Mouse (Mus musculus) ES-E14 (cell line): ENCODE results near the gene Zfp672. TPM values are rescaled to one million over a fixed set of nuclear protein-coding genes. Genes with fewer than 3 reads are reported as not detected.

ENCODE experiments used
- DNase-seq: peaks from one replicate; pipeline ENCODE4 v3.0.0-alpha.2; 2013; ENCODE audit warnings: low read depth, low spot score
- H3K27ac ChIP-seq: 2 replicates; pipeline ENCODE4 v1.5.1; 2012; ENCODE audit warnings: low read depth, mild to moderate bottlenecking, low read length, moderate library complexity, mixed read lengths; ENCODE audit not compliant: poor library complexity, insufficient read depth, severe bottlenecking
- H3K36me3 ChIP-seq: 2 replicates; pipeline ENCODE4 v1.6.1; 2012; ENCODE audit warnings: mild to moderate bottlenecking, low read length, moderate library complexity, mixed read lengths; ENCODE audit not compliant: control insufficient read depth, poor library complexity, insufficient read depth, severe bottlenecking
- H3K4me1 ChIP-seq, 2 experiments: fragments of 150-350 bp in 1 of 2; sonication (generic) in 1 of 2; 2 replicates each; pipeline ENCODE4 v1.6.1; 2012; ENCODE audit warnings: low read length in 2 of 2, mild to moderate bottlenecking in 1 of 2, mixed read lengths in 1 of 2; ENCODE audit not compliant: control insufficient read depth in 2 of 2, insufficient read depth in 2 of 2, poor library complexity in 1 of 2
- H3K4me3 ChIP-seq, 2 experiments: fragments of 150-350 bp in 1 of 2; sonication (generic) in 1 of 2; 2 replicates each; pipeline ENCODE4 v1.5.1; 2012; ENCODE audit warnings: low read length in 2 of 2, low read depth in 1 of 2, mild to moderate bottlenecking in 1 of 2, mixed read lengths in 1 of 2; ENCODE audit not compliant: insufficient read depth in 1 of 2, poor library complexity in 1 of 2, severe bottlenecking in 1 of 2
- H3K9ac ChIP-seq: 2 replicates; pipeline ENCODE4 v1.6.1; 2012; ENCODE audit warnings: low read depth, mild to moderate bottlenecking, low read length, mixed read lengths; ENCODE audit not compliant: poor library complexity, insufficient read depth, severe bottlenecking
- H3K9me3 ChIP-seq: fragments of 150-350 bp; sonication (generic); 2 replicates; pipeline ENCODE4 v1.6.1; 2012; ENCODE audit warnings: low read depth, mild to moderate bottlenecking, low read length; ENCODE audit not compliant: control insufficient read depth, insufficient read depth
- CHD2 ChIP-seq: IDR thresholded peaks from 2 replicates; pipeline ENCODE4 v1.6.1; 2014; ENCODE audit warnings: mild to moderate bottlenecking, low read depth, low read length, inconsistent platforms
- HCFC1 ChIP-seq: IDR thresholded peaks from 2 replicates; pipeline ENCODE4 v1.6.1; 2012; ENCODE audit warnings: low read length, inconsistent platforms, borderline replicate concordance; ENCODE audit not compliant: insufficient read depth
- MAFK ChIP-seq: IDR thresholded peaks from 2 replicates; pipeline ENCODE4 v1.6.1; 2014; ENCODE audit warnings: mild to moderate bottlenecking, low read depth, low read length, inconsistent platforms; ENCODE audit not compliant: insufficient read depth
- ZC3H11A ChIP-seq: IDR thresholded peaks from 2 replicates; pipeline ENCODE4 v1.6.1; 2012; ENCODE audit warnings: low read depth, mild to moderate bottlenecking, inconsistent platforms, low read length, borderline replicate concordance
- ZNF384 ChIP-seq: IDR thresholded peaks from 2 replicates; pipeline ENCODE4 v1.6.1; 2012; ENCODE audit warnings: low read depth, low read length, inconsistent platforms
- in situ Hi-C, 2 experiments: fragments of 600-800 bp; cut with MboI; formaldehyde crosslinking; loops; one replicate each; pipeline ENCODE4 v1.15.1; 2025; ENCODE audit warnings: low sequenced_read_pairs in 2 of 2, inconsistent platforms in 1 of 2; ENCODE audit not compliant: unreplicated experiment in 2 of 2
- total RNA-seq: library from RNA; depleted of rRNA; stranded (reverse); fragments of 300-350 nt; gene quantifications from 2 replicates; pipeline ENCODE4 v1.2.3, GENCODE M21; 2012; rRNA removed

Gene Zfp672
- total RNA-seq, 1 experiment, result 11.7 TPM

- no peak for DNase-seq
- H3K27ac ChIP-seq, result no peak overlapping the region
- H3K9ac ChIP-seq, result no peak overlapping the region
- no peaks in the 10 kb centered on the region for H3K36me3 ChIP-seq
- no peak for TF ChIP-seq CHD2
- TF ChIP-seq ZC3H11A, result no peak
- TF ChIP-seq MAFK, result no peak
- TF ChIP-seq HCFC1, result no peak
- no peak for TF ChIP-seq ZNF384
- H3K4me3 ChIP-seq, result no peak overlapping the region
- in situ Hi-C loops, result no loop called here
- no peaks in the 10 kb centered on the region for H3K4me1 ChIP-seq
- no peaks in the 10 kb centered on the region for H3K9me3 ChIP-seq
Observed at GRCm38 (mm10) chr11:58281970-58282496, 48.1 kb downstream of the Zfp672 start.

- in situ Hi-C loops, result no loop called here
- no peaks in the 10 kb centered on the region for H3K9me3 ChIP-seq
- no peaks in the 10 kb centered on the region for H3K36me3 ChIP-seq
- no peak for TF ChIP-seq ZC3H11A
- TF ChIP-seq HCFC1, result no peak
- TF ChIP-seq CHD2, result no peak
- no peak for TF ChIP-seq MAFK
- no peak for TF ChIP-seq ZNF384
- DNase-seq, result no peak
- no peak overlapping the region for H3K9ac ChIP-seq
- no peak overlapping the region for H3K27ac ChIP-seq
- H3K4me3 ChIP-seq, result no peak overlapping the region
- no peaks in the 10 kb centered on the region for H3K4me1 ChIP-seq
Observed at GRCm38 (mm10) chr11:58275756-58276155, 54.4 kb downstream of the Zfp672 start.

- TF ChIP-seq ZC3H11A (no peak), ZNF384 (no peak), CHD2 (no peak), HCFC1 (no peak), MAFK (no peak)
- H3K4me1 ChIP-seq, result no peaks in the 10 kb centered on the region
Observed at GRCm38 (mm10) chr11:58274572-58274971, 55.6 kb downstream of the Zfp672 start, which contains the start of gene 4930438A08Rik. TSS of gene 4930438A08Rik (plus strand) at chr11:58274799.

GRCm38 (mm10) chr11:58268285-58268684 lies 61.9 kb downstream of the Zfp672 start:
- TF ChIP-seq CHD2, result no peak
- no peak for TF ChIP-seq ZNF384
- TF ChIP-seq ZC3H11A, result no peak
- no peak for DNase-seq
- in situ Hi-C loops, result no loop called here

More at GRCm38 (mm10) chr11:58274572-58274971, 55.6 kb downstream of the Zfp672 start, which contains the start of gene 4930438A08Rik:
- no peaks in the 10 kb centered on the region for H3K36me3 ChIP-seq
- H3K9me3 ChIP-seq, result no peaks in the 10 kb centered on the region
- H3K4me3 ChIP-seq, result no peak within 1 kb of the TSS
- no peak within 1 kb of the TSS for H3K27ac ChIP-seq
- in situ Hi-C loops, result no loop called here
- H3K9ac ChIP-seq, result no peak within 1 kb of the TSS
- DNase-seq, result no peak

More at GRCm38 (mm10) chr11:58268285-58268684, 61.9 kb downstream of the Zfp672 start:
- H3K4me1 ChIP-seq, result no peaks in the 10 kb centered on the region
- H3K4me3 ChIP-seq, result no peak overlapping the region
- no peak overlapping the region; the same call in 1 of the 2 replicates for H3K9ac ChIP-seq
- H3K9me3 ChIP-seq, result no peaks in the 10 kb centered on the region
- H3K36me3 ChIP-seq, result no peaks in the 10 kb centered on the region
- H3K27ac ChIP-seq, result no peak overlapping the region

Other genes with a start within 250 kb of the Zfp672 start
- 0.58 and 0.90 TPM in 2 replicates for gene Gm12248, start 237.2 kb downstream of the Zfp672 start, total RNA-seq
- gene Cnot8, start 226.2 kb downstream of the Zfp672 start, total RNA-seq, result 55.4 and 60.6 TPM in 2 replicates
- gene Gemin5, start 161.8 kb downstream of the Zfp672 start, total RNA-seq, result 66.4 and 70.1 TPM in 2 replicates
- 52.9 and 71.0 TPM in 2 replicates for gene Mrpl22, start 158.7 kb downstream of the Zfp672 start, total RNA-seq
- gene Igtp, start 130.8 kb downstream of the Zfp672 start, total RNA-seq, result 2.5 and 4.4 TPM in 2 replicates
- gene Irgm2, start 130.7 kb downstream of the Zfp672 start, total RNA-seq, result 0.42 and 0.54 TPM in 2 replicates
- gene 4930438A08Rik, start 55.5 kb downstream of the Zfp672 start, total RNA-seq, result 0.09 TPM in 1 of 2 replicates, not detected in the other
- 28.0 and 43.2 TPM in 2 replicates for gene Zfp692, start 23.3 kb downstream of the Zfp672 start, total RNA-seq
- gene Sh3bp5l, start 385 bp upstream of the Zfp672 start, total RNA-seq, result 26.9 and 28.9 TPM in 2 replicates
- gene Lypd8, start 48.7 kb upstream of the Zfp672 start, total RNA-seq, result not detected in 2 replicates
- not detected in 2 replicates for gene 1810065E05Rik, start 90.8 kb upstream of the Zfp672 start, total RNA-seq
- not detected in 2 replicates for gene Gm12253, start 102.2 kb upstream of the Zfp672 start, total RNA-seq
- gene Lypd9, start 122.6 kb upstream of the Zfp672 start, total RNA-seq, result not detected in 2 replicates
- gene Olfr30, start 131.9 kb upstream of the Zfp672 start, total RNA-seq, result not detected in 2 replicates
- gene Olfr332, start 162.2 kb upstream of the Zfp672 start, total RNA-seq, result not detected in 2 replicates
- gene Olfr331, start 172.2 kb upstream of the Zfp672 start, total RNA-seq, result not detected in 2 replicates
- not detected in 2 replicates for gene Olfr330, start 204.5 kb upstream of the Zfp672 start, total RNA-seq
- 0.26 and 0.27 TPM in 2 replicates for gene Olfr329-ps, start 216.1 kb upstream of the Zfp672 start, total RNA-seq
- 0.18 and 0.37 TPM in 2 replicates for gene Olfr328, start 225.3 kb upstream of the Zfp672 start, total RNA-seq
- gene Olfr224, start 240.2 kb upstream of the Zfp672 start, total RNA-seq, result not detected in 2 replicates
- not detected in 2 replicates for gene Olfr325, start 247.4 kb upstream of the Zfp672 start, total RNA-seq